Mouse (Mus musculus): ENCODE measurements around the gene Hoxd8.

Gene Hoxd8

DNA sequence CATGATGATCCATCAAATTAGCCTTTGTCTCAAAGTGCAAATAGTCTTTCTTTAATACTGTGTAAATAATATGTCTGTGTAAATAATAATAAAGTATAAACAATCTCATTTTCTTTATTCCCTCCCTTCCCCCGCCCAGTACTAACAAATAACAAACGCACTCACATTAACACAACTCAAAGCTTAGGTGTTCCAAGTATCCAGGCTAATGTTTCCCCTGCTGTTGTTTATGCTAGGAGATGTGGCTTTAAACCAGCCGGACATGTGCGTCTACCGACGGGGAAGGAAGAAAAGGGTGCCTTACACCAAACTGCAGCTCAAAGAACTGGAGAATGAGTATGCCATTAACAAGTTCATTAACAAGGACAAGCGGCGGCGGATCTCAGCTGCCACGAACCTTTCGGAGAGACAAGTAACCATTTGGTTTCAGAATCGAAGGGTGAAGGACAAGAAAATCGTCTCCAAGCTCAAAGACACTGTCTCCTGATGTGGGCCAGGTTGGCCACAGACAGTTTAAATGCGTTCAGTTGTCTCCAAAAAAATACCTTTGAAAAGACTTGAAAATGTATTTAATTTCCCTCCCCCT, 34.7 kb upstream of the Hoxd8 start:
- no peak for DNase-seq (ENCODE audit: low read depth, low spot score)

DNA sequence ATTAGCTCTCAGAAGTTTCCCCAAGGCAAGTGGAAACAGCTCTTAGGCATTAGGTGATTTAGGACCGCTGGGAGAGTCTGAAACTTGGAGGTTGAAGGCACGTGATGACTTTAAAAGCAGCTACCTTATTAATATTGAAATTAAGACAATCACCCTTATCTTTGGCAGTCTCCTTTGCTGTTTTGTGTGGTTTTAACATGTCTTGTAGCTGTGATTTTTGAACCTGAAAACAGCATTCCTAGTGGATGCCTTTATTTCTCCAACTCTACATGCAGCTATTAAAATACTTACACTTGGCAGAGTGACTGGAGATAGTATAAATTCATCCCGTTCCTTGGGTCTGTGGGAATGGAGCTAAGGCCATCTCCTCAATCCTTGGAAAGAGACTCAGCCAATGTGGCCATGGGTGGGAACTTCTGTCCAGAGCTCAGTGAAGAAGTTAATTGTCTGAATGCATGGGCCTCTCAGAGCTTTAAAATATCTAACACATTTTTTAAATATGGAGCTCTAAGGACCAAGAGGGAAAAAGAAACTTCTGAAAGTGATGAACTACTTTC, 33.7 kb upstream of the Hoxd8 start:
- no peak for DNase-seq (ENCODE audit: low read depth, low spot score)

DNA sequence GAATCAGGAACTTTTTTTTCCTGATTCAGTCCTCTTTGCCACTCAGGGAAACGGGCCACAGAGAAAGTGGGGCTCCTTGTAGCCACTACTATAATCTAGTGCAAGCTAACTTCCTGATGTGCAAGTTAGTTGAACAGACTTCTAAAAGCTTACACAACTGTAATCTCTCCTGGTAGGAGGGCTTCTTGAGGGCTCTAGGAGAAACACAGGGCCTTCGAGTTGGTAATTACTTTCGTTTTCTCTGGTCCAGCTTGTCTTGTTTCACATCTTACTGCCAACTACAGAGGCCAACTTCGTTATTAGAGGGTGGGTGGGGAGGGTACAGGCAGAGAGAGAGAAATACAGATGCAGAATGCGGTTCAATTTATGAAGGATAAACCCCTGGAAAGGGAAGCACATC, 32.6 kb upstream of the Hoxd8 start:
- no peak for DNase-seq (ENCODE audit: low read depth, low spot score)

DNA sequence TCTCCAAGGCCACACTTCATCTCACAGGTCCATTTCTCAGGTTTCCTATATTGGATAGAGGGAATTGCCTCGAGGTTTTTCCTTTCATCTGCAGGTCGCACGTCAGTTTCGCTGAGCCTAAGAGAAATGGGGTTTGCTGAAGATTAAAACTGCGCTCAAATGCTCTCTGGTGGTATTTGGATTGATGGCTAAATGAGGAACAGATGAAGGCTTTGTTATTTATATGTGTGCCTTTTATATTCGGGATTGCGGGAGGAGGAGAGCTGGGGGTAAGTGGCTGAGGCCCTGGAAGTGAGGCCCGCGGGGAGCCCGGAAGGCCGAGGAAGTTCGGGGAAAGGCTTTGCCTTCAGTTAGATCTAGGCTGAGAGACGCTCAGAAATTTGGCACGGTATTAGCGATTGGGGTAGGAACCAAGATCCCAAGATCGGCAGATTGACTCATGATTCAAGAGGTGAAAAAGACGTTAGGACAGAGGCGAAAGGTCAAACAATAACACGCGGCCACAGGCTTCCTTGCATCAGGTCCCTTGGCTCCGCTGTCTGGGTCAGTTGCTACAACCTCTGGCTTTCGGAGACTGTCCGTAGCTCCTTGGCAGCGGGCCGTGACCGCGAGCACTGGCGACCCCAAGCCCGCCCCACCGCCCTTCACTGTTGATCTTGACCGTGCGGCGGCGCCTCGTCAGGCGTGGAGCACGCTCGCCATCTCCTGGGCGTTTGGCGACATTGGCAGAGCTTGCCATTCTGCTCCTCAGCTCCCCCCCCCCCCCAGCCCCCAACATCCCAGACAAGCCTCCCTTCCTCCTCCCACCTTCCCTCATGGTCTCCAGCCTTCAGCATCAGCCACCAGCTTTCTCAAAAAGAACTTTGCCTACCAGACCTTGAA, 31.7 kb upstream of the Hoxd8 start:
- DNase-seq (ENCODE audit: low read depth, low spot score): no peak

DNA sequence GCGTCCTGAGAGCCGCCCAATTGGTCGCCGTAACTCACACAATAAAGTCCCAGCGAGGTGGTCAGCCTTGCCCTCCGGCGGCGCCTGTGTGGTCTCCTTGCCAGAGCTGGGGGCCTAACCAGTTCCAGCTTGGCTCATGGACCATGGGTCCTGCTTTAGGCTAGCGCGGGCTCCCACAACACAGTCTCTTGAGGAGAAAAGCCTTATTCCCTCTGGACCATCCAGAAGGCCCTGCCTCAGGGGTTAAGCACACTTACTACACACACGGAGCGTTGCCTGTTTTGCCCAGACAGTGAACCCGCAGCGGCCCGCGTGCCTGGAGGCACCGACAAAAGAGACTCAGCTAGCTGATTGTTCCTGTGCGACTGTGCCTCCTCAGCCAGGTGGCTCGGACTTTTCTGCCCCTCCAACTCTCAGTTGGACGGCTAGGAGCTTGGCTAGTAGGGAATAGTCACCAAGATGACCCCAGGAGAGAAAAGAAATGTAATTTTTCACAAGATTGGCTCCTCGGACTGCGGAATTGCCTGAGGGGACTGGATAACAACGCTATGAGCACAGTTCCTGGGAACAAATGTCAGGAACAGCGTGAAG, 30.5 kb upstream of the Hoxd8 start:
- DNase-seq (ENCODE audit: low read depth, low spot score): no peak

DNA sequence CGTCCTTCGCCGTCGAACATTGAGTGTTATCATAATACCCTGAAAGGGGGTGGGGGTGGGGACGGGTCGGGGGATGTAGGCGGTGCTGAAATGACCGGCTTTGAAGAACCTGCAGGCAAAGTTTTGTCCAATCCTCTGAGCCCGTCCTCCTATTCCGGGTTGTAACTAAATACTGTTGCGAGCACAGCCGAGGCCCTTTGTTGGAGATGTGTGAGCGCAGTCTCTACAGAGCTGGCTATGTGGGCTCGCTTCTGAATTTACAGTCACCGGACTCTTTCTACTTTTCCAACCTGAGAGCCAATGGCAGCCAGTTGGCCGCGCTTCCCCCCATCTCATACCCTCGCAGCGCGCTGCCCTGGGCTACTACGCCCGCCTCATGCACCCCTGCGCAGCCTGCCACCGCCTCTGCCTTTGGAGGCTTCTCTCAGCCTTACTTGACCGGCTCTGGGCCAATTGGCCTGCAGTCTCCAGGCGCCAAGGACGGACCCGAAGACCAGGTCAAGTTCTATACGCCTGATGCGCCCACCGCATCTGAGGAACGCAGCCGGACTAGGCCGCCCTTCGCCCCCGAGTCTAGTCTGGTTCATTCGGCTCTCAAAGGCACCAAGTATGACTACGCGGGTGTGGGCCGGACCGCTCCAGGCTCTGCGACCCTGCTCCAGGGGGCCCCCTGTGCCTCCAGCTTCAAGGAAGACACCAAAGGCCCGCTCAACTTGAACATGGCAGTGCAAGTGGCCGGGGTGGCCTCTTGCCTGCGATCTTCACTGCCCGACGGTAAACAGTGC, 29.3 kb upstream of the Hoxd8 start, which contains the start of gene Hoxd12:
TSS of gene Hoxd12 (plus strand) at position 133 of the 785 bp plus-strand sequence.
- DNase-seq (ENCODE audit: low read depth, low spot score): no peak

DNA sequence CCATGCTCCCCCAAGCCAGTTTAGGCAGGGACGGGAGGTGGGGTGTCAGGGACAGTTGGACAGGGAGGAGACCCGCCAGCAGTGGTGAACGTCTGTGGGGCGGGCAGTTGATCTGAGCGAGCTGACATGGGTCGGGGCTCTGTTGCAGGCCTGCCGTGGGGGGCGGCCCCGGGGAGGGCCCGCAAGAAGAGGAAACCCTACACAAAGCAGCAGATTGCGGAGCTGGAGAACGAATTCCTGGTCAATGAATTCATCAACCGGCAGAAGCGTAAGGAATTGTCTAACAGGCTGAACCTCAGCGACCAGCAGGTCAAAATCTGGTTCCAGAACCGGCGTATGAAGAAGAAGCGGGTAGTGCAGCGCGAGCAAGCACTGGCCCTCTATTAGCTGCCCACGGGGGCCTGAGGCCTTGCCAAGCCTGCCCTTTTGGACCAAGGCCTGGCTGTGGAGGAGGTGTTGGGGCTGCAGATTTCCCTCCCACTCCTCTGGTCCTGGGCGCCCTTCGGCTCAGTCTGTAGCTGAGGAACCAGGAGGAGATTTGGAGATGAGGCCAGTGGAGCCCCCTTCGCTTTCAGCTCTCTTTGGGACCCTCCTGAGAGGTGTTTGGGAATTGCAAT, 28.6 kb upstream of the Hoxd8 start:
- no peak for DNase-seq (ENCODE audit: low read depth, low spot score)

DNA sequence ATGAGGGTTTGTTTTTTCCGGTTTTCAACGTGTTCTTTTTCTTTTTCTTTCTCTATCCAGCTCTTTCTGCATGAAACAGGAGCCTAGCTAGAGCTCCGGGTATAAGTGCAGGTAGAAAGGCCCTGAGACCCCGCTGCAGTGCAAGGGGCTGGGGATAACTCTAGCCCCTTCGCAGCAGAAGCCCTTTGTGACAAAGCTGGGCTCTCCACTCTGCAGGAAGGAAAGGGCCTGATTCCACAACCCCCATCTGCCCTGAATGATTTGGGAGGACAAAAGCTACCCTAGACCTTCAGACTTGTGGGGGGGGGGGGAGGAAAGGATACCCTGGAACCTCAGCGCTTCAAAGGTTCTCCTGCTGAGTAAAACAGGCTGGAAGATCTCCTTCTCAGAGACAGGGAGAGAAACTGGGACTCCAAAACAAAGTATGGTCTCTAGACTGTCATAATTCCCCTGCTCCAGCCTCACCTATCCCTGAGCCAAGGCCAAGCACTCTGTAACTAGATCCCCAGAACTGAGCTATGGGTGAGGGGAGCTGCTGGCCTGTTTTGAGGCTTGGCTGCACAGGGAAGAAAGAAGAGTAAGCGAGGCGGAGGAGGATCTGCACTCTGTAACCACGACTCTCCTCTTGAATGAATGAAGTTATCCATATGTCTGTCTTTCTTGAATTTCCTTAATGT, 27.9 kb upstream of the Hoxd8 start:
- no peak for DNase-seq (ENCODE audit: low read depth, low spot score)

DNA sequence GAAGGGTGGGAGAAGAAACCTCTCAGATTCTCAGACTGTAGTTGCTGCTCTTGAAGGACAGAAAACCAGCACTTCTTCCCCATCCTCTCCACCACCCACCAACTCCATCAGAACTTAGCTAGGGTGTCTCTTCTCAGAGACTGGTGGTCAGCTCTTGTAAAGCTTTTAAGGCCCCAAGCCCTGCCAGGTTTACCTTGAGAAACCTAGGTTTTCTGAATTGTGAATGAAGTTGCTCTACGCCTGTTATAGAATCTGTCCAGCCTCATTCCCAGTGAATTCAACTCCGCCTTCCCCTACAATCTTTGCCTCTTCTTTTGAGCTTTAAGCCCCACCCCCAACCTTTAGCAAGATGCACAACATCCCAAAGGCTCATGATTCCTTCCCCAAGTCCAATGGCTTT, 27.3 kb upstream of the Hoxd8 start:
- no peak for DNase-seq (ENCODE audit: low read depth, low spot score)

DNA sequence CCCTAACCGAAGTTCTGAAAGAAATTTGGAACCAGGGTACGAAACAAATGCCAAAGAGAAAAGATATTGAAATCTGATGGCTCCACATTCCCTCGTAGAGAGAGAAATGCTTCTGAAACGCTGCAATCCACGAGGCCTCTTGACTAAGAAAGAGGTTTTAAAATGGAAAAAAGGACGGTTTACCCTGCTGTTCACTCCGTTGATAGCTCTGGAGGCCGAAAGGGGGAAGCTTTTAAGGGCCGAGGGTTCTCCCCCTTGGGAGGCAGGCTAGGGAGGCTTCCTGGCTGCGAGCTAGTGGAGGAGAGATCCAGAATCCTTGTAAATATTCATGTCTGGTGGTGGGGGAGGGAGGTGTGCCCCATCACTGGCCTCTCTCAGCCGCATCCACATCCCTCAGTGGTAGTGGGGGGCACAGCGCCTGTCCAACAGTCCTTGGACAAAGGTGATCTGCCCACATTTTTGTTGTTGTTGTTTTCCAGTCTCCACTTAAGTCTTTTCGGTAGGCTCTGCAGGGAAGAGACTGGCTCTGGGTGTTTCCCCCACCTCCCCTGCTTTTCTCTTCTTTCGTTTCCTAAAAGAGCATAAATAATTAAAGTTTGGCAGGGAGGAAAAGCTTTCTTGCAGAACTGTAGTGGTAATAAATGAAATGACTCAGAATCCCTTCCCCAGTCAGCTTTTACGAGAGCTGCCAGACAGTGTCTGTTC, 25.4 kb upstream of the Hoxd8 start, which contains the start of gene Hoxd11:
TSS of gene Hoxd11 (plus strand) at position 667 of the 705 bp plus-strand sequence.
- DNase-seq (ENCODE audit: low read depth, low spot score): no peak

DNA sequence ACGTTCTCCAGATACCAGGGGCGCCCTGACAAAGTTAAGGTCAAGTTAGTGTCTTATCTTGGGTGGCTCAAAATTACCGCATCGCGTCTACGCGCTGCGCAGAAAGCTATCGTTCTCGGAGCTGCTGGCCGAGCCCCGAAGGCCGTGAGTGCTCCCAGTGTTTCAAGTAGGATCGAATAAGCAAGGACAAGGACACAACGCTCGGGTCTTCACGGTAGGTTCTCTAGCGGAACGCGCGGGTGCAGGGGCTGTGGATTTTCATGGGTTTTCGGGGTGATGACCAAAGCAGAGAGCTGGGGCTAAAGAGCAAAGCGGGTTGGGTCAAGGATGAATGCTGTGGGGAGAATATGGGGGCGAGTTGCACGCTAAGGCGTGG, 24.8 kb upstream of the Hoxd8 start:
- no peak for DNase-seq (ENCODE audit: low read depth, low spot score)

DNA sequence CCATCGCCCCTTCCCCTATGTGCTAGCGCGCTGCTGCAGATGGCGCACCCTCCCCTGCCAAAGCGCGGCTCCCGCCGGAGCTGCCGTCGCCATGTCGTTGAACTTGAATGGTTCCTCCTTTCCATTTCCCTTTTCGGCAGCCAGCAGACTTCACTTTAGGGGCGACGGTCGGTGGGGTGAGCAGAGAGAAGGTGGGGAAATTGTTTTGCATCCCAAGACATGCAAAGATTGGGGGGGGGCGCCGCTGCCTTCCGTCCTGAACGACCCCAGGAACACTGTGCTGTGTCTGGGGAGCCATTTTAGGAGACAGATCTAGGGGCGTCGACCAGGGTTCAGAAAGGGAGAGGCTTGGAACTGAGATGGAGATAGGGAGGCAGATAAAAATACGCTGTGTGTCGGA, 24.4 kb upstream of the Hoxd8 start:
- DNase-seq (ENCODE audit: low read depth, low spot score): no peak

DNA sequence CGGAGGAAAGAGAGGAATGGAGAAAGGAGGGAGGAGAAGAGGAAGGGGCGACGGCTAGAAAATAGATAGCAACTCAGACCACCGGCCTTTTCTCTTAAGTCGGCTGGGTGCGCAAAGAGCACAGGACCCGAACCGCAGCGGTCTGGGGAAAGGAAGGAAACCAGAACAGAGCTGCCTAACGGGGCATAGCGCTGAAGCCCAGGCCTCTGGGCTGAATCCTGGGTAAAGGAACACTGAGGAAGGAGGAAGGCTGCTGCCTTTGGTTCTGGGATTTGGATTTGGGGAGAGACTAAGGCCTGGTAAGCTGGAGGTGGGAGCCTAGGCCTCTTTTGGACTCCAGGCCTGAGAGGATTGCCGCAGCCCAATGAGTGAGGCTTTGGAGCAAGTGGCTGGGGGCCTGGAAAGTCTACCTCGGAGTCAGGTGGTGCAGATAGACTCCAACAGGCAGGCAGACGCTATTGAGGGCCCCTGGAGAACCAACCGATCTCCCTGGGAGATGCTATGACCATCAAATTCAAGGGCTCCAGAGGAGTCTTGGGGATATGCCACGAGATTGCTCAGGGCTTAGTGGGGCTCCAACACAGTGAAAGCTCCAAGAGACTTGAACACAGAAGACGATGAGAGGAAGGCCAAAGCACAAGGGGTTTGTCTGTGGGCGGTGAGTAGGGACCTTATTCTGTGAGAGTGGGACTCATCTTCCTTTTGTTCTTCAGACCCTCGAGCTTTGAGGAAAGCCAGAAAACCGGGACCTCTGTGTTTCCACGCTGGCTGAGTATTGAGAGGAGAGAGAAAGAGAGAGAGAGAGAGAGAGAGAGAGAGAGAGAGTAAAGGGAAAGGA, 23.6 kb upstream of the Hoxd8 start:
- no peak for DNase-seq (ENCODE audit: low read depth, low spot score)

DNA sequence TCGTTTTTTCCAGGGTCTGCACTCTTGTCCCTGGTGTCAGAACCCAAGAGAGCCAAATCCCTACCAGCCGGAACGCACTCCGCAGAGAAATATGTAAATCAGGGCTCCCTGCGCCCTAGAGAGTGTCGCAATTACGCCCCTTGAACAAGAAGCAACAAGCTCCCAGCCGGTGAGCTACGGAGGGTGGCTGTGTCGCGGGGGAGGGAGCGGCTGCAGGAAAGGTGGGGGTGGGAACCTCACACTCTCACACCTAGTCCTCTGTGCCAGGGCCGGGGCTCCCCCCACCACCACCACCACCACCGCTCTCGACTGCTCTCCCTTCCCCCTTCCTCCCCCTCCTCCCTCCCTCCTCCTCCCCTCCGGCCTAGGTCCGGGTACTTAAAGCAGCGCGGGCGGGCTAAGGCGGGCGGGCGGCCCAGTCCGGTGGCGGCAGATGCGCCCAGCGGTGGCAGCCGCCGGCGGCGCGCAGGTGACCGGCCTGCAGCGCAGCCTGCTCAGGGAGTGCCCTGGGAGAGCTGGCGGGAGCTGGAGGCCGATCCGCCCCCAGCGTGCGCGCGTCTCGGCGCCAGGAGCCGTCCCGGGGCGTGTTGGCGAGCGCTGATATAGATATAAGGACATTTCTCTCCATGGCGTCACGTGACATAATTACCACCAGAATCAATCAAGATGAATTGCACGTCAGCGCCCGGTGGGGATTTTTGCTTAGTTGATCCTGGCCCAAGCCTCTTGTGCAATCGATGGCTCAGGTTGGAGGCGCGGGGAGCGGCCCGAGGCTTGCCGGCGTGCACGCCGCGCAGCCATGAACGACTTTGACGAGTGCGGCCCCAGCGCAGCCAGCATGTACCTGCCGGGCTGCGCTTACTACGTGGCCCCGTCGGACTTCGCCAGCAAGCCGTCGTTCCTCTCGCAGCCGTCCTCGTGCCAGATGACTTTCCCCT, 22.6 kb upstream of the Hoxd8 start:
- DNase-seq (ENCODE audit: low read depth, low spot score): no peak

DNA sequence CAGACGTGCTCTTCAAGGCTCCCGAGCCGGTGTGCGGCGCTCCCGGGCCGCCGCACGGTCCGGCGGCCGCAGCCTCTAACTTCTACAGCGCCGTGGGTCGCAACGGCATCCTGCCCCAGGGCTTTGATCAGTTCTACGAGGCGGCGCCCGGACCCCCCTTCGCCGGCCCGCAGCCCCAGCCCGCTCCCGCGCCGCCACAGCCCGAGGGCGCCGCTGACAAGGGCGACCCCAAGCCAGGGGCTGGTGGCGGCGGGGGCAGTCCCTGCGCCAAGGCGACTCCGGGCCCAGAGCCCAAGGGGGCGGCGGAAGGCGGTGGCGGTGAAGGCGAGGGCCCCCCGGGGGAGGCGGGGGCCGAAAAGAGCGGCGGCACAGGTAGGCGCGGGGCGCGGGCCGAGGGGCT, 21.6 kb upstream of the Hoxd8 start:
- DNase-seq (ENCODE audit: low read depth, low spot score): no peak

DNA sequence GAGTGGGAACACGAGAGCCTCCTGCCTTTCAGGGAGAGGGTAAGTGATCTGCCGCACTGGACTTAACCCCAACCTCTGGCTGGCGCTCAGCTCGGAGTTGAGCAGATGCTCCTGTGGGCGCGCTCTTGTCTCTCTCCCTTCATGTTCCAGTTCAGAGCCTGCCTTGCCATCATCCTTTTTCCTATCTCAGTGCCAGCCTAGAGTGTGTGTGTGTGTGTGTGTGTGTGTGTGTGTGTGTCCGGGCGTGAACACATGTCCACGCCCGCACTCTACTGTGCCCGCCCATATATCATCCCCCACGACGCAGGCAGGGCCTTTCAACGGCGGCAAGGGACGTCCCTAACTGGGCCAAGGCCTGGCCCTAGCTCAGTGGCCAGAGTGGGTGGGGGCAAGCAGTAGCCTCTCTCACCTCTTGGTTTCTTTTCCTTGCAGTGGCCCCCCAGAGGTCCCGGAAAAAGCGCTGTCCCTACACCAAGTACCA, 20.9 kb upstream of the Hoxd8 start:
- no peak for DNase-seq (ENCODE audit: low read depth, low spot score)

DNA sequence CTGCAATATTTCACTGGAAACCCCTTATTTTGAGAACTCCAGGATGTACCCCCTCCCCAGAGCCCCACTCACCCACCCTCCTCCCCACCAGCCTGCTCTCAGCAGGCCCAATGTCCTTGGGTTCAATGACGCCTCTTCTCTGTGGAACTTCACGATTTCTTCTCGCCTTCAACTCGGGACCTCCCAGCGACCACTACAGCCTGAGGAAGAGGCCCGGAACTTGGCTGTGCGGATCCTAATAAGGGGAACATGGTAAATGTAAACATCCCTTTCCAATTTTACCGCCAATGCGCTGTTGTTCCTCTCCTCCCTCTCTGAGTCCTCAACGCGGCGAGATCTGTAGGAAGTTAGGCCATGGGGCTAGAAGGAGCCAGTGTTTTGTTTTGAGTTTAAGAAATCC, 20.3 kb upstream of the Hoxd8 start:
- DNase-seq (ENCODE audit: low read depth, low spot score): no peak

DNA sequence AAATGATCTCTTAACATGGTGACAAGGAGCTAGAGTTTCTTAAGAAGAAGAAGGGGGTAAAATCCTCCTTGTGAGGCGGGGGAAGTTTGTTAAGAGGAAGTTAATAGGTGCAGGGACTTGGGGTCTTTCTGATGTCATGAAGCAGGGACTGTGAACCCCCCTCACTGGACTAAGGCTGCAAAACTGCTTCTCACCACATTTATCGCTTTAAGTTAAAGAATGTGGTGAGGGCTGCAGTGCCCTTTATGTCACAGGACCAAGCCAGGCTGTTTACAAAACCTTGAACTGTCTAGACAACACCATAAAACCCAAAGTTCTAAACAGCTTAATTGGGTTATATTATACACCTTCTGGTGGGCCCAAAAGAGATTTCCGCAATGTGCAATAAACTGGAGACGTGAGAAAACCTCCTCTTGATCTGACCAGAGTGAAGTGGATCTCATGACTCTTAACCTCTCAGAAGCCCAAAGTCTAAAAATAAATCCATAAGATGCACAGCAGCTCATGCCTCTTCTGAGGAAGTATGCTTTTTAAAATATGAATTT, 19.3 kb upstream of the Hoxd8 start:
- DNase-seq (ENCODE audit: low read depth, low spot score): no peak
